Mouse (Mus musculus) limb, embryonic 11.5 days (tissue): ENCODE results near the gene Dnajb8. TPM values are rescaled to one million over a fixed set of nuclear protein-coding genes. Genes with fewer than 3 reads are reported as not detected.
A peak's percentile ranks its signal among the peaks of the same experiment; 100 is the strongest.

ENCODE experiments used
- ATAC-seq: fragments of 200-750 bp; cut with Nextera tagmentation; 2 replicates; pipeline ENCODE4 v1.8.0; 2017; ENCODE audit warnings: low read depth; ENCODE audit not compliant: insufficient number of reproducible peaks, low FRiP score, low TSS enrichment
- DNase-seq: peaks from one replicate; pipeline ENCODE4 v3.0.0-alpha.2; 2015; ENCODE audit warnings: low spot score
- H3K27ac ChIP-seq: fragments of 300-500 bp; sonication (generic); replicated peaks from 2 replicates; pipeline ENCODE4 v1.5.1; 2014; ENCODE audit warnings: low read depth, mild to moderate bottlenecking, low read length
- H3K27me3 ChIP-seq: fragments of 300-500 bp; sonication (generic); 2 replicates; pipeline ENCODE4 v1.6.1; 2014; ENCODE audit warnings: mild to moderate bottlenecking, low read length, mixed read lengths; ENCODE audit not compliant: control insufficient read depth, insufficient read depth
- H3K36me3 ChIP-seq: fragments of 300-500 bp; sonication (generic); 2 replicates; pipeline ENCODE4 v1.6.1; 2014; ENCODE audit warnings: mild to moderate bottlenecking, low read length, moderate library complexity, mixed read lengths; ENCODE audit not compliant: control insufficient read depth, insufficient read depth
- H3K4me1 ChIP-seq: fragments of 300-500 bp; sonication (generic); 2 replicates; pipeline ENCODE4 v1.6.1; 2014; ENCODE audit warnings: low read length, mixed read lengths; ENCODE audit not compliant: control insufficient read depth, insufficient read depth
- H3K4me2 ChIP-seq: fragments of 300-500 bp; sonication (generic); 2 replicates; pipeline ENCODE4 v1.6.1; 2014; ENCODE audit warnings: low read depth, mild to moderate bottlenecking, moderate library complexity; ENCODE audit not compliant: severe bottlenecking
- H3K4me3 ChIP-seq: fragments of 300-500 bp; sonication (generic); 2 replicates; pipeline ENCODE4 v1.5.1; 2014; ENCODE audit warnings: low read depth, low read length
- H3K9ac ChIP-seq: fragments of 300-500 bp; sonication (generic); 2 replicates; pipeline ENCODE4 v1.6.1; 2014; ENCODE audit warnings: mild to moderate bottlenecking, low read length
- H3K9me3 ChIP-seq: fragments of 300-500 bp; sonication (generic); 2 replicates; pipeline ENCODE4 v1.6.1; 2016; ENCODE audit warnings: low read length; ENCODE audit not compliant: control insufficient read depth
- WGBS: fragments of 180-500 bp; shearing (Covaris S2); extraction: QIAGEN DNeasy Blood & Tissue Kit; methylation state at CpG from one replicate; pipeline ENCODE4 v1.1.7; 2014; 5-methylcytosine and 5-hydroxymethylcytosine counted together
- polyA plus RNA-seq: library from polyadenylated mRNA; unstranded; fragments of >200 nt; fragmentation: Nextera tagmentation; extraction: Ambion mirVana; gene quantifications from 2 replicates; pipeline ENCODE4 v1.2.1, GENCODE M21; 2014

Gene Dnajb8
- not detected in 2 replicates for polyA plus RNA-seq

DNA sequence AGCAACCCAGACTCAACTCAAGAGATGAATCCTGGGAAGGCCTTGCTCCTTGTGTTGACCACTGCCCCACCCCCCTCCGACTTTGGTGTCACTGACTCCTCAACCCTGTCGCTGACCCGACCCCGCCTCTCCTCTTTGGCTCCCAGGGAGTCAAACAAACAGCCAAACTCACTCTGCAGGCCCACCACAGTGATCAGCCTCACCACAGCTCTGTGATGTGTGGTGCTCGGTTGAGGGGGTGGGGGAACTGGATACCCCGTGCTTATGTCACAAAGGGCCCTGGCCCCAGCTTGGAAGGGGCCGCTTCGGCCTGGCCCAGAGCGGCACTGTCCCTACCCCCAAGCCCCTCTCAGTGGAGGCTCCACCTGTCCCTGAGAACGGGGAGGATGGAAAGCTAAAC is at the start of gene Dnajb8:
Dnajb8 (plus strand) TSS at position 301 of the 400 bp plus-strand sequence.
- no peaks in the 10 kb centered on the region for H3K27me3 ChIP-seq
- H3K36me3 ChIP-seq, result no peaks in the 10 kb centered on the region
- 53% methylated on average over 10 of the region's 10 CpGs for WGBS
- H3K9me3 ChIP-seq, result no peaks in the 10 kb centered on the region
- no peak within 1 kb of the TSS for H3K9ac ChIP-seq
- H3K4me1 ChIP-seq, result peaks cover 3% of the 10 kb centered on the region; the same call in 1 of the 2 replicates
- DNase-seq, result no peak
- no peak within 1 kb of the TSS for H3K4me2 ChIP-seq
- no peak within 1 kb of the TSS for H3K4me3 ChIP-seq
- no peak for ATAC-seq
- no peak within 1 kb of the TSS for H3K27ac ChIP-seq

DNA sequence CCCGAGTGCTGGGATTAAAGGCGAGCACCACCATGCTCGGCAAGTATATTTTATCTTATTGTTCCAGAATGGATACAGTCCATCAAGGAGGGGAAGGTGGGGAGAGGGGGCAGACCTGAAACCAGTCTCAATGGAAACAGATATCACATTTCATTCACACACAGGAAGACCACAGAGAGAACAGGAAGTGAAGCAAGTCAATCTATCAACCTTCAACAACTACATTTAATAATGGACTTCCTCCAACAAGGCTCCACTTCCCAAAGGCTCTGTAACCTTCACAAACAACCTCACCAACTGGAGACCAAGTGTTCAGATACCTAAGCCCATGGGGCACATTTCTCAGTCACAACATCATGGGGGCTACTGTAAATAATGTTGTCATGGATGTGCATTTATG is 47.9 kb upstream of the Dnajb8 start:
- H3K9ac ChIP-seq, result no peak overlapping the region
- H3K9me3 ChIP-seq, result no peaks in the 10 kb centered on the region
- H3K4me1 ChIP-seq, result no peaks in the 10 kb centered on the region
- no peak overlapping the region for H3K27ac ChIP-seq
- WGBS, result 92% methylated on average over 3 of the region's 3 CpGs
- H3K4me3 ChIP-seq, result no peak overlapping the region
- H3K36me3 ChIP-seq, result no peaks in the 10 kb centered on the region
- ATAC-seq, result no peak
- H3K4me2 ChIP-seq, result no peak overlapping the region
- H3K27me3 ChIP-seq, result no peaks in the 10 kb centered on the region
- no peak for DNase-seq

DNA sequence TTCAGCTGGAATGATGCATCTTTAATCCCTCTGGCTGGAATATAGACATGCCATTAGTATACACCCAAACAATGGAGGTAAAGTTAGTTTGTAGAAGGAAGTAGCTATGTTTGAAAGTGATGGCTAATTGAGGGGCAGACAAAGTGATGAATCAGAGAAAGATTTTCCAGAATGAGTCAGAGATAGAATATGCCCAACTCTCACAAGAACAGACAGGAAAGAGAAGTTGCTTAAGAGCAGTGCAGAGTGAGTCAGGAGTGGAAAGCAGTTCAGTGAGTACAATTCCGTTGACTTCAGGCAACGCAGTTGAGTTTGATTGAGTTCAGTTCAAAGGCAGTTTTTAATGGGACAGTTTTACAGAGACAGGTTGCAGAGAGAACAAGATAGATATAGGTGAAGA is 47.4 kb upstream of the Dnajb8 start:
- DNase-seq (no peak), ATAC-seq (no peak)
- WGBS, result 89% methylated on average over 2 of the region's 2 CpGs
- no peak overlapping the region for H3K4me2 ChIP-seq
- no peaks in the 10 kb centered on the region for H3K36me3 ChIP-seq
- H3K9ac ChIP-seq, result no peak overlapping the region
- no peaks in the 10 kb centered on the region for H3K9me3 ChIP-seq
- H3K4me1 ChIP-seq, result no peaks in the 10 kb centered on the region
- H3K27ac ChIP-seq, result no peak overlapping the region
- H3K4me3 ChIP-seq, result no peak overlapping the region
- H3K27me3 ChIP-seq, result no peaks in the 10 kb centered on the region

DNA sequence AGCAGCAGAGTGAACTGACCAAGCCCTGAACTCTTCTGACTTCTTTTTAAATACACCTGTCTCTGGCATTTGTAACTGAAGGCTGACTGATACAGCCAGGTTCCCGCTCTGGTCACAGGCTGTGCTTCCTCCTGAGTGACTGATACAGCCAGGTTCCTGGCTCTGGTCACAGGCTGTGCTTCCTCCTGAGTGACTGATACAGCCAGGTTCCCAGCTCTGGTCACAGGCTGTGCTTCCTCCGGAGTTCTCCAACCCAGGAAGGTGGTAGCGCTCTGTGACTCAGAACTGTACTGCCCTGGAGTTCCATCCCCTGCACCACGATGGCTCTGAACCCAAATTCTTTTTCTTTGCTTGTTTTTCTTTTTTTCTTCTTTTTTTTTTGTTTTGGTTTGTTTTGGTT is 37.4 kb upstream of the Dnajb8 start:
- H3K9me3 ChIP-seq, result no peaks in the 10 kb centered on the region
- H3K27me3 ChIP-seq, result peaks cover 18% of the 10 kb centered on the region
- H3K36me3 ChIP-seq, result no peaks in the 10 kb centered on the region
- H3K4me3 ChIP-seq, result no peak overlapping the region
- no peak overlapping the region for H3K27ac ChIP-seq
- ATAC-seq, result no peak
- WGBS, result 72% methylated on average over 4 of the region's 4 CpGs
- no peak for DNase-seq
- no peaks in the 10 kb centered on the region for H3K4me1 ChIP-seq
- H3K4me2 ChIP-seq, result no peak overlapping the region
- no peak overlapping the region for H3K9ac ChIP-seq

DNA sequence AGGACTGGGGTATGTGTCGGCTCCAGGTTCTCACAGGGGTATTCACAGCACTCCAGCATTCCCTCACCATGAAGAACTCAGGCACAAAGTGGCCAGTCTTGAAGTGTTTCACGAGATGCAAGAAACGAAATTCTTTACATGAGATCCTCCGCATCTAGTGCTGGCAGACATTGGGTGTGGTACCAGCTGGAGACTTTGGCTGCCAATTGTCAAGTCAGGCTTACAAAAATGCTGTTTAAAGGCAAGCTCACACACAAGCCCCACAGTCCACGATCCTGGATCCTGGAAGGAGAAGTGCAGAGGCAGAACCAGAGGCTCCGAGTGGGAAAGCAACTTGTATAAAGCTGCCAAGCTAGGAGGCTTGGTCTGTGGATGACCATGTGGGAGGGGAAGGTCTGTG is 33.9 kb upstream of the Dnajb8 start:
- no peak overlapping the region for H3K4me2 ChIP-seq
- no peak overlapping the region for H3K9ac ChIP-seq
- peaks cover 53% of the 10 kb centered on the region for H3K27me3 ChIP-seq
- H3K4me1 ChIP-seq, result 0 out of 2 replicates have a peak, but pooled peaks cover 4% of the 10 kb centered on the region
- no peak overlapping the region for H3K4me3 ChIP-seq
- no peaks in the 10 kb centered on the region for H3K9me3 ChIP-seq
- no peak for ATAC-seq
- no peak for DNase-seq
- 83% methylated on average over 6 of the region's 6 CpGs for WGBS
- H3K36me3 ChIP-seq, result no peaks in the 10 kb centered on the region
- no peak overlapping the region for H3K27ac ChIP-seq

DNA sequence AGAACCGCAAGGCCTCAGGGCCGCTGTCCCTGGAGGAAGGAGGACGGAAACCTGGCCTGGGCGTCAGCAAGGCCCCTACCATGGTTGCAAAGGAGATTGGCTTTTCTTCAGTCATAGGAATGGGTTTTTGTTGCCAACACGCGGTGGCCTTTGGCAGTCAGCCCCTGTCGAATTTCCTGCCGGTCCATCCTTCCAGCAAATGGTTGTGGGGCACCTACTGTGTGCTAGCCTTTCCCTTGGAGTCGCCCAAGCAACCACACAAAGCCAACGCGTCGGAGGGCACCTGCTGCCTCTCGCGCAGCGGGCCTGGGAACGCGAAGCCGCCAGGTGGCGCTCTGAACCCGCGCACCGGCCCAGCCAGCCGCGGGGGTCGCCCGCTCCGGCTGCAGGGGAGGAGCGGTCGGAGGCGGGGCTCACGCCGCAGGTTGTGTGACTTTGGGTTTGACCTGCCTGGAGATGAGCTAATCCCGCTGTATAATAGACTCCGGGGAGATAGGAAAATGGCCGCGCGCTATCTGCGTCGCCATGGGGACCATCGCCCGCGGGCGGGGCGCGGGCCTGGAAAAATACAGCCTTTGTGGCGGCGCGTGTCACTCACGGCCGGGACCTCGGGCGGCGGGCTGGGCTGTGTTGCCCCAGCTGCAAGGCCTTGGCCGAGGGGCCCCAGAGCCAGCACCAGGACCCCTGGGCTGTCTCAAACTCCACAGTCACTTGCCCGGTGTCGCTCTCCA is 32.6 kb upstream of the Dnajb8 start:
- H3K4me3 ChIP-seq, result peak overlapping the region; percentile 42
- H3K36me3 ChIP-seq, result no peaks in the 10 kb centered on the region
- peak overlapping the region; percentile 76 for H3K4me2 ChIP-seq
- H3K9me3 ChIP-seq, result no peaks in the 10 kb centered on the region
- no peak overlapping the region for H3K9ac ChIP-seq
- 1% methylated on average over 56 of the region's 56 CpGs for WGBS
- H3K4me1 ChIP-seq, result peaks cover 12% of the 10 kb centered on the region; the same call in 1 of the 2 replicates
- H3K27ac ChIP-seq, result no peak overlapping the region
- H3K27me3 ChIP-seq, result peaks cover 66% of the 10 kb centered on the region
- ATAC-seq, result peak; percentile 45; the same call in 1 of the 2 replicates
- DNase-seq, result peak; percentile 87

DNA sequence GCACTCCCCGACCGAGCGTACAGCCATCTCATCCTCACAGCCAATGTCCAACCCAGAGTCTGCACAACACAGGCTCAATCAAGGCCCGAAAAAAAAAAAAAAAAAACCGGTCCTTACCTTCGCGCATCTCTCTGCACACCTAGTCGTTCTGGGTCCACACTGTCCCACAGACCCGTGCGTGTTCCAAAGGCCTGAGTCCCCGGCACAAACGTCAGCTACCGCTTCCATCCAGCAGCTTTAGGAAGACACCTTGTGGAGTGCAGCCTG is 32.1 kb upstream of the Dnajb8 start:
- Histone ChIP-seq H3K4me2 (peak overlapping the region; percentile 76), H3K4me1 (peaks cover 12% of the 10 kb centered on the region; the same call in 1 of the 2 replicates), H3K27me3 (peaks cover 71% of the 10 kb centered on the region), H3K4me3 (peak overlapping the region; percentile 42), H3K27ac (no peak overlapping the region), H3K9me3 (no peaks in the 10 kb centered on the region), H3K36me3 (no peaks in the 10 kb centered on the region), H3K9ac (no peak overlapping the region)
- DNase-seq, result no peak
- ATAC-seq, result no peak; the same call in 1 of the 2 replicates
- WGBS, result 1% methylated on average over 13 of the region's 13 CpGs

DNA sequence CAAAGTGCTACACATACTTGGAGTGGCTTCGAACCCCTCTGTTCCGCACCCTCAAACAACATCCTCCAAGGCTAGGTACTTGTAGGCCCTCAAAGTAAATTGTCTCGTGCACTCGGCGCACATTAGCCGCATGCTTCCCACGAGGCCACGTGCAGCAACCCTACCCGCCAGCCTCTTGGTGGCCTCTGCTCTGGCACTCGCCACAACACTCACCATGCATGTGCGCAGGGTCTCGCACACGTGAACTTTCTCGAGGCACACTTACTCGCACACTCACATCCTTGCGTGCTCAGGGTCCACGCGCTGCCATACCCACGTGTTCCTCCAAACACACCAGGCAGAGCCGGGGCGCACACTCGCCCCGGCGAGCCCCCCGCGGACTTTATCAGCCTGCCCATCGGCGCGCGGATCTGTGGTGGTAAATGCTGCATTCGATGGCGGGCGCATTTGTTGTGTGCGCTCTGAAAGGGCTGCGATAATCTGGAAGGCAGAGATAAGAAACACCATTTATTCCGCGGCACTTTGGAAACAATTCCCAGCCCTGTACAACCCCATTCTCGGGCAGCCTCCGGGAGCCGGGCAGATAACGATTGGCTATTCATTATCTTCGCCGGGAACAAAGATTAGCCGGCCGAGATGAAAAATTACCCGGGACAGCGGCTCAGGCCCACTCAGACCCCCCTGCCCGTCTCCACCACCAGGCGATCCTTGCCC is 31.6 kb upstream of the Dnajb8 start:
- 0 out of 2 replicates have a peak overlapping the region, but pooled peaks have one; percentile 5 for H3K4me3 ChIP-seq
- H3K4me1 ChIP-seq, result peaks cover 12% of the 10 kb centered on the region; the same call in 1 of the 2 replicates
- no peaks in the 10 kb centered on the region for H3K9me3 ChIP-seq
- H3K27ac ChIP-seq, result no peak overlapping the region
- no peaks in the 10 kb centered on the region for H3K36me3 ChIP-seq
- WGBS, result 1% methylated on average over 49 of the region's 49 CpGs
- DNase-seq (peak; percentile 59), ATAC-seq (no peak)
- H3K9ac ChIP-seq, result no peak overlapping the region
- H3K27me3 ChIP-seq, result peaks cover 76% of the 10 kb centered on the region
- peak overlapping the region; percentile 76; the same call in 1 of the 2 replicates for H3K4me2 ChIP-seq
